Mouse (Mus musculus) ES-E14 (cell line): ENCODE results near the gene Acrv1.

ENCODE experiments used
- CHD2 ChIP-seq: IDR thresholded peaks from 2 replicates; pipeline ENCODE4 v1.6.1; 2014; ENCODE audit warnings: mild to moderate bottlenecking, low read depth, low read length, inconsistent platforms
- HCFC1 ChIP-seq: IDR thresholded peaks from 2 replicates; pipeline ENCODE4 v1.6.1; 2012; ENCODE audit warnings: low read length, inconsistent platforms, borderline replicate concordance; ENCODE audit not compliant: insufficient read depth
- ZC3H11A ChIP-seq: IDR thresholded peaks from 2 replicates; pipeline ENCODE4 v1.6.1; 2012; ENCODE audit warnings: low read depth, mild to moderate bottlenecking, inconsistent platforms, low read length, borderline replicate concordance

- TF ChIP-seq ZC3H11A (no peak), CHD2 (no peak), HCFC1 (no peak)
Observed at GRCm38 (mm10) chr9:36726131-36727033, 33.4 kb downstream of the Acrv1 start.
